Mouse (Mus musculus): ENCODE results near the gene Cd38.

DNA sequence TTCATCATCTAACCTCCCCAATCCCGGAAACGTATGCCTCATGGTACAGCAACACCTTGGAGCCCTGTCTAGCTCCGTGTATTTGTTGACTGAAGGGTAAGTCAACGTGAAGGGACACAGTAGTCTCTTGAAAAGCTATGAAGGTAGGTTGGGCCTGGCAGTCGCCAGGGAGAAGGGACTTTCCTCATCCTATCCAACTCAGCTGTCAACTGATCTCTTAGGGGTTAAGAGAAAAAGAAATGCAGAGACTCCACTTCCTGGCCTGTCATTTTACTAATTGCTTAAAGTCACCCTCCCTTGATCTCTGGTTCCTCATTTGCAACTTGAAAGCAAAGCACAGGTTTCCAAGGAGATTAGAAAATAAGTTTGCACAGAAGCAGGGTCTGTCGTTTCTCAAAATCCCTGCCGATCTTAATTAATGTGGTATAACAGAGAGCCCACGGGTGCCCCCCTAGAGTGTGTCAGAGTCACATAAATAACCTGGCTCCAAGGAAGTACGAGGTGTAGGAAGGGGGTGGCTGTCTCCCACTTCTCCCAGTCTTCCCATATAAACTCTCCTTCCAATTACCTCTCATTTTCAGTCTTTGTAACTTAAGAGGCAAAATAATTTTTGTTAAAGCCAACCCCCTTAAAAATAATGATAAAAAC, 79.1 kb downstream of the Cd38 start:
- TF ChIP-seq EP300 (IDR thresholded peaks at IDR 0.05) (no peak), CTCF (IDR thresholded peaks at IDR 0.05) (no peak)

Data from lung, postnatal 0 days (tissue).